Mouse (Mus musculus): Measurements from ENCODE around the gene Ube2v1.
"Not testable (repeated sequence)": the region's sequence is repeated elsewhere in the genome, so short reads cannot be mapped to it uniquely, and the experiment has no call there.

Gene Ube2v1

DNA sequence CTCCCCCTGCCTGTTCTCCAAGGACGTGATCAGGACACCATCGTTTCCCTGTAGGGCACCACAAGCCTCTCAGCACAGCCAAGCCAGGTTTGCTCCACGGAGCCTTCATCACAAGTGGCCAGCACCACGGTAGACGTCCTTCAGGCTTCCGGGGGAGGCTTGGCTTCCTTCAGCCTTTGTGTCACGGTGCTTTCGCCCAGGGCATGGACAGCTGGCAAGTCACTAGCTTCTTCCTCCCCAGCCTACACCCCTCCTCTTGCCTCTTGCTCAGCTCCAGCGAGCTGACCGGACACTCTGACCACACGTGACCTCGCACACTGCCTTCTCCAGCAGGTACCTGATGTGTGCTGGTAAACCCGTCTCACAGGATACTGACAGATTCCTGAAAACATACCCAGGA lies 9.5 kb downstream of the Ube2v1 start:
- no peak for DNase-seq (ENCODE audit: low spot score)

DNA sequence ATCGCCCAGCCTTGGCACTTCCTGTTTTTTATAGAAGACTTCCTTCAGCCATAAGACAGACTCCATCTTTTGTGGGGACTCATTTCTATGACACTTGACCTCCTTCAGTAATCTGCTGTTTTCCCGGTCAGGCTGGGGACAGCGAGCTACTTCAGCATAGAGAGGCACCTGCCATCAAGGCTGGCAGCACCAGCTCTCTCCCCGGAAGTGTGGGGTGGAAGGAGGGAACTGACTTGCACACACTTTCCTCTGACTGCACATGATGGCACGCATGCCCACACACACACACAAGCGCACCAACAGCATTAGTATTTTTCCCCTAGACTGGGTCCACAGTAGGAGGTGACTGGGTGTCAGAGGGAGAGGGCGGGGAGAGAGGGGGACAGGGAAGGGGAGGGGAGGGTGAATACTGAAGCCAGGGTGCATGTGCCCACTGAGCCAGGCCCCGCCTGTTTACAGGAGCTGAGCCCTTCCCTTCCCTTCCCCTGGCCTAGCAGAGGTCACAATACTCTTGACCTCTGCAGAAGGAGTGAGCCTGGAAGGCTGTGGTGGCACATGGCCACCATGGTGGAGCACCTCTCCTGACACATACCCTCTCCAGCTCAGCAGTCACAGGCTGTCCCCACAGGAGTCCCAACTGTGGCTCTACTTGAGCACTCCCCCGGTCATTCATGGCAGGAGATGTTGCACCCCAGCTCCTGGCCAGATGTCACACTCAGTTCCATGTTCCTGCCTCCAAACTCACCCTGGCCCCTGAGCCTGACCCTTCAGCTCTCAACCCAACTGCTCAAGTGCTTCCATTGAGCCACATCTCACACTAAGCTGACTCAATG lies 10.4 kb downstream of the Ube2v1 start:
- DNase-seq (ENCODE audit: low spot score): no peak

DNA sequence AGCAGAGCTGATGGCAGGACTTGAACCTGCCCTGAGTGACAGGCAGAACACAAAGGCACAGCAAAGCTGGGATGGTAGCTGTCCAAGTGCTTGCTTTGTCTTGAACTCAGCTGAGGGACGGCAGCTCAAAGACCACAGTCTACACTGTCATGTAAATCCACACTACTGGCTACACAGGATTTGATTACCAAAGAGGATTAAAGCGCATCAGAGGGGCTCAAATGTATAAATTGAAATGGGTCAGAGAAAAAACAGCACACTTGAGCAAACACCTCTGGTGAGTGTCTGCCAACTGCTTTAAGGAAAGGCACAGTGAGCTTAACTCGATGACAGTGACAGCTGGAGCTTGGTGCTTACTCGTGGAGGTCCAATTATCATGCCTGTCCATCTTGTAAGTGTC lies 14.4 kb downstream of the Ube2v1 start:
- no peak for DNase-seq (ENCODE audit: low spot score)

DNA sequence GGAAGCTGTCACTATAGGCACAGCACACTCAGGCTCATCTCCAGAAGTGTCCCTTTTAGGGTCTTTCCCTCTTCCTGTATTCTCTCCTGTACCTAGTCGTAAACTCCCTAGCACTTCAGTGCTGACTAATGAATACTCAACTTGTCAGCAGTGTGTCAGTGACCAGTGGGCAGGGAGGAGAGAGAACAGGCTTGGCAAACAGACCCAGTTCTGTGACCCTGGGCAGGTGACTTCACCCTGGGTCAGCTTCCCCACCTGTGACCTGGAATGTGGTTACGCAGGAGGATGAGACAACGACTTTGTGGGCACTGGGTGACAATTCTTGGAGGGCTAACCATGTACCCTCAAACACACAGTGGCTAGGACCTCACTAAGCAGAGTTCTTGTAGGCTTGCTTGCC lies 14.9 kb downstream of the Ube2v1 start:
- DNase-seq (ENCODE audit: low spot score): no peak

DNA sequence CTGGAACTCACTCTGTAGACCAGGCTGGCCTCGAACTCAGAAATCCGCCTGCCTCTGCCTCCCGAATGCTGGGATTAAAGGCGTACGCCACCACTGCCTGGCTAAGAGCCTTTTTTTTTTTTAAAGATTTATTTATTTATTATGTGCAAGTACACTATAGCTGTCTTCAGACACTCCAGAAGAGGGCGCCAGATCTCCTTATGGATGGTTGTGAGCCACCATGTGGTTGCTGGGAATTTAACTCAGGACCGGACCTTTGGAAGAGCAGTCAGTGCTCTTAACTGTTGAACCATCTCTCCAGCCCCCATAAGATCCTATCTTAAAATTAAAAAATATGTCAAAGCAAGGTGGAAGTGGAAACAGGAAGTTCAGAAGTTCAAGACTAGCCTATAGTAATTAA lies 18.6 kb downstream of the Ube2v1 start:
- DNase-seq (ENCODE audit: low spot score): not testable (repeated sequence)

DNA sequence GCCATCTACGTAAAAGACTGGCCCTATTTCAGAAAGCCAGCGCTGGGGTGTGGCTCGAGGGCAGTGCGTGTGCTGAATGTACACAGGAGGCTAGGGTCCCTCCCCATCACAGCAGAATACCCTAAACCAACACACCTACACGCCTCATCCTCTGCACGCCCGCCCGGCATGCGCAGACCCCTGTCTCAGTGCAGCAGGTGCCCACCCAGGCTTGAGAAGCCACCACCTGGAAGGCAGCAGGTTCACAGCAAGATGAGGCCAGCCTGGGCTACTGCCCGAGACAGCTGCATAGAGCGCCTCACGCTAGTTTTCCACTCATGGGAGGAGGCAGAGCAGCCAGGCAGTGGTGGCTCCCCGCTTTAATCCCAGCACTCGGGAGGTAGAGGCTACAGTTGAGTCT lies 19.8 kb downstream of the Ube2v1 start:
- no peak for DNase-seq (ENCODE audit: low spot score)

DNA sequence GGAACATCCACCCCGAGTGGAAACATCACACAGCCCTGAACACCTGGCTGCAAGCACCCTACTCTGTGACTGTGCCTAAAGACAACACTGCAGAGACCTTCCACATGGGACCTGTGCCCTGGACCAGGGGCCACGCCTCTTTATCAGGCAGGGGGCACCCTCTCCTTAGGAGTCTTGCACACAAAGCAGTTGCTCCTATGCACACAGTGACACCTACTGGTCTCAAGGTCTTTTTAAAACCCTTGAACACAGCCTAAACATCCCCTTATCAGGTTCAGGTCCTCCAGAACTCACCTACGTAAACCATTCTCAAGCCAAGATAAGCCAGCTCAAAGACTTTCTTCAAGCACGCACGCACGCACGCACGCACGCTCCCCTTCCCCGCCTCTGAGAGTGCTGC lies 20.6 kb downstream of the Ube2v1 start:
- no peak for DNase-seq (ENCODE audit: low spot score)

DNA sequence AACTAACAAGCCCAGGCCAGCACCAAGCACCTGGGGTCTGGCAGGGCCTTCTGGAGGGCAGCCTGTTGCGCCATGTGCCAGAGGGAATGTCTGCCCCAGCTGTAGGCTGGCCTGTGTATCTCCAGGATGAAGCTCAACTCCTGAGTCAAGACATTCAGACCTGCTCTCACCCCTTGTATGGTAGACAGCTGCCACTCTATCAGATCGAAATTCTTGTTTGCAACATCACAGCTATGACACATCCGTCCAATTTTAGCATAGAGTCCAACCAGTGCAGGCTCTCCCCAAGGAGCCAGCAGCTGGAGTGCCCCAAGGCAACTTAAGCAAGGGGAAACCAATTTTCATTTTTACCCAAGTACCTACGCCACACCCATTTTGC lies 25.2 kb downstream of the Ube2v1 start:
- no peak for DNase-seq (ENCODE audit: low spot score)

DNA sequence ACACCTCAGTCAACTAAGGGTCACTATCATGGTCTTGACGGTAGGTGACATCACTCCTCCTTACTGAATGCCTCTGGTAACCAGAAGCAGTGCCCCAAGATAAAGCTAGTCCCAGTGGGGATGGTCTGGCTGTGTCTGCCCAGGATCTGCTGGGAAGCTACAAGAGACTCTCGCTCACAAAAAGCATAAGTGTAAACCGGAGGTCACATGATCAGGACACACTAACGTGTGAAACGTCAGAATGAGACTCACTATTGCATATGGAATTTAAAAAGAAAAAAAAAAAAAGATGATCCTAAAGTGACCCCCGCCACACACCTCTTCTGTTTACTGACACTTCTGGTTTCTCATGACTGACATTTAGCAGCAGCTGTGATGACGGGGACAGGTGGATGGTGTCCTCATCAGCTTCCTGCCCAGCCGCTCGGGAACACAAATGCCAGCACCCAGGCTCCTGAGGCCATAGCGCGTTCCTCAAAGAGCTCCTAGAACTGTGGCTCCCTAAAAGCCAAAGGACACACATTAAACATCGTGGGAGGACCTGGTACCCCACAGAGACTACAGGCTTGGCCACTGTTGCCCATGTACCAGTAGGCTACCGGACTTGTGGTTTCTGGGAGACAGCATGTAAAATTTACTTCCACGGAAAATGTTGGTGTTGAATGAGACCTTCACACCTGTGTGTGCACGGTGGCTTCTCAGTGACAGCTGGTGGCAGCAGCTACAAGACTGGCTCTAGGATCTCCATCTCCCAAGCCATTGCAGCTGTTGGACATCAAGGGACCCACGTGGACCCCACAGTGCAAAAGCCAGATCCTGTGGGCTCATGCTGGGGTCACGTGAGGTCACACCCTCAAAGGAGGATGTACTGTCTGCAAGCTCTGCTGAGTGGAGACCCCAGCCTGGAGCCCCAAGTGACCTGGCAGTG lies 25.8 kb downstream of the Ube2v1 start:
- no peak for DNase-seq (ENCODE audit: low spot score)

DNA sequence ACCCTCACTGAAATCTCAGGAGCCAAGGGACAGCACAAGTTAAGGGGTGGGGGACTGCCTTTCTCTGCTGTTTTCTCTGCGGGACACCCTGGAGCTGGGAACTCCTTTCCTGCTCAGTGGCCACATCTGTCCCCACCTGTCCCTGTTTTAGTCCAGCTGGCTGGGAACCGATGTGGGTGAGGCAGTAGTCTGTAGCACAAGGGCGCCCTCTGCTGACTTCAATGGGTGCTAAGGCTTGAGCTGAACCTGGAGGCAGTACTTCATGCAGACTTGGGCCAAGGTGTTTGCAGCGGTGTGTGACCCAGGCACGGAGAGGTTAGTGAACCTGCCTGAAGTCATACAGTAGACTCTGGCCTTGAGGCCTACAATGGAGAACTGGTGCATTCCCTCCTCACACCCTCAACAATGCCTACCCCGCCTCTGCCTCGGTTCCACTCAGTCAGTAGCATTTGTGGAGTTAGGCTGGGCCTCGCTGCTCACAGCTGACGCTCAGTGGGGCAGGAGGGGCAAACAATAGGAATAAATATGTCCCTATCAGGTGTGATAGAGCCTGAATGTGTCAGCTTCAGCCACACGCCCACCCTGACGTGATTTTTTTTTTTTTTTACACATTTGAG lies 26.6 kb downstream of the Ube2v1 start:
- peak; percentile 75 for DNase-seq (ENCODE audit: low spot score)

DNA sequence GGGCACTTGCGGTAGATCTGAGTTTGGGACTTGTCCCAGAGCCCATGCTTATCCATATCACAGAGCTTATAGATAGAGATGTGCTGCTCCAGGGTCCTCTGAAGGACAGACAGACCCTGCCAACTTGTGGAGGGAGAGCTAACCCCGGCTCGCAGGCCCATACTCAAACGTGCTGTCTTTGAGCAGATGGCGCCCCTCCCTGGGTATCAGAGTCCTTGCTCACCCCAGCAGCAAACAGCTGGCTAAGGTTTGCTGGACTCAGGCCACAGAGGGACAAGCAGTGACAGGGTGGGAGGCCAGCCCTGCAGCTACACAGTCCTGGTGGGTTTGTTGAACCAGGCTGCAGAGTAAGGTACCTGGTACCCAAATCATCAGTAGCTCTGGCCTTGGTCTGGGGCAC lies 28.9 kb downstream of the Ube2v1 start:
- DNase-seq (ENCODE audit: low spot score): no peak

DNA sequence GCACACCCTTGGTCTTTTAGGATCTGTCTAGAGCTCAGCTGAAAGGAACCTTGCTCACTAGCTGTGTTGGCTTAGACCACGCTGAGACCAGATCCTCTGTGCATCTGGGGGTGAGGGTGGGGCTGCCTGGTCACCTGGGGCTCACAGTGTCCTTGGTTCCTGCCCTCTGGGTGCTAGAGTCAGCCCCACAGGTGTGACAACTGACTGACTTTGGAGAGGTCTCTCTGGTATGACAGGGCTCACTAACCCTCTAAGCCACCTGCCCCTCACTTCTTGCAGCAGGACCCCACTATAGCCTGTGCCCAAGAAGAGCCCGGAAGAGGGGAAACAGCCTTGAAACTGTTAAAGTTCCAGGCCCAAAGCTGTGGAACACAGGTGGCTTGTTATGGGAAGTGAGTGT lies 29.5 kb downstream of the Ube2v1 start:
- no peak for DNase-seq (ENCODE audit: low spot score)

DNA sequence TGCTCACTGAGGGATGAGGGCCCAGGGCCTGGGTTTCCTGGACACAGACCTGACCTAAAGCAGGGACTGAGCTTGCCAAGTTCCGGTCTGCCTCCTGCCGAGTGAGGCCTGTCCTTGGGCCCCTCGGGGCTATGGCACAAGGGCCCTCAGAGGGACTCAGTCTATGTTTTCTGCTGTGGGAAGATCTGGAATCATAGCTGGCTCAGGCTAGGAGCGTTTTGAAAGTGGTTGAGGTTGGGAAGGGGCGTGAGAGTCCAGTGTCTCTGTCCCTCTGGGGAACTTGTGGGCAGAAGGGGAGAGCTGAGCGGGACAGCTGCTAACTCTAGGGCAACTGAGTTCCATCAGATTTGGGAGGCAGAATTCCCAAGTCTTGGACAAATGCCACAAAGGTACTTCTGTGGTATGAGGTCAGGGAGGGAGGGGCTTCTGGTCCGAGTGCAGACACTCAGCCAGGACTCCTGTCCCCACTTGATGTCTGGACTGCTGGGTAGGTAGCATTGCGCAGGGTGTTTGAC lies 31.4 kb downstream of the Ube2v1 start:
- no peak for DNase-seq (ENCODE audit: low spot score)

DNA sequence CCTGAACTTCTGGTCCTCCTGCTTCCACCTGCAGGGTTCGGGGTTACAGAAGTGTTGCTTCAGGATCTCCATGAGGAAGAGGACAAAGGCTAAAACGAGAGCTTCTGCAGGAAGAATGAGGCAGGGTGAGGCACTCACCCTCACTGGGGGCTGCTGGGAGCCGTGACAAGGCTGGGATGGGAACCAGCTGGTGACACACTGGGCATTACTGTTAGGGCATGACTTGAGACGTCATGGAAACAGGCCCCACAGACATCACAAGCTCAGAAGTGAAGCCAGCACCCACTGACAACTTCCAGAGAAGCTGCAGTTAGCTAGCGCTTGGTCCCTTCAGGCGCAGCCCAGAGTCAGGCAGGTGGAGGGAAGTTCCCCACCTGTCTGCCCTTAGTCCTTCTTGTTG lies 32.0 kb downstream of the Ube2v1 start:
- no peak for DNase-seq (ENCODE audit: low spot score)

DNA sequence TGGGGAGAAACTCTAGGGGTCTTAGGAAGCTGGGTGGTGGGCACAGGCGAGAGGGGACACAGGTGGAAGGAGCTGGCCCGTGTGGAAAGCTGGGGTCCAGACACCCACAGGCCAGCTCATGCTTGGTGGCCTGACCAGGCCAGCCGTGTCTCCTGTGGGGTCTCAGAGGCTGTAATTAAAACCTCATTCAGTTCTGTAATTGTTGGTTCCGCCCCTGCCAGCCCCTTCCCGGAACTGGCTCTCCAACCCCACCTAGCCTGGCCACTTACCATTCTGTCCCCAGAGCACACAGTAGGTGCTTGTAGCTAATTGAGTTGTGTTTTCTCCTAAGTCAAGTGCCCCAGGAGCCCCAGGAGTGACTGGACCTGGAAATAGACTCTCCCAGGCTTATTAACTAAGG lies 32.7 kb downstream of the Ube2v1 start:
- no peak for DNase-seq (ENCODE audit: low spot score)

DNA sequence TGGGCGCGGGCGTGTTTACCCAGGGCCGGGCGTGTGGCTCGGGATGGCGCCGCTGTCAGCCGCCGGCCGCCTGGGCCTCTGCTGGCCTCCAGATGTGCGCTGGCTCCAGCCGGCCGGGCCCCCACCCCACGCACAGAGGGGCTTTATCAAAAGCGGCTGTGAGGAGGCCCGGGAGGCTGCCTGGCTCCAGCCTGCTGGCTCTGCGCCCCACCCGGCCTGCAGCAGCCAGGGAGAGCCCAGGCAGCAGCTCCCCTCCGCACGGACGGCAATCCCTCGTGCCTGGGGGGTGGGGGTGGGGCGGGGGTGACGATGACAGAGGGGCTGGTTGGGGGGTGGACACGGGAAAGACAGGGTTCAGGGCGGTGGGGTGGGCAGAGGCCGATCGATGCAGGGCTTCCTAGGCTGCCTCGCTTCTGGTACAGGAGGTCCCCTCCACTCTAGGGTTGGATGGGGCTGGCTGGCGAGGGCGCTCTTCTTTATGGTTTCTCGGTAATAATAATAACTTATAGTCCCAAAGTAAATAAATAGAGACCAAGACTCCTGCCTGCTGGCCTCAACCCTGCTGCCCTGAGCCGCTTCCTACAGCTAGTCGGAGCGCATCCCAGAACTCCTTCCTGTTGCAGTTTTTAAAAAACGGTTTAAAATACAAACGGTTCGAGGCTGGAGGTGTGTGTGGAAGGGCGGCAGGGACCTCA lies 34.3 kb downstream of the Ube2v1 start:
- DNase-seq (ENCODE audit: low spot score): no peak

DNA sequence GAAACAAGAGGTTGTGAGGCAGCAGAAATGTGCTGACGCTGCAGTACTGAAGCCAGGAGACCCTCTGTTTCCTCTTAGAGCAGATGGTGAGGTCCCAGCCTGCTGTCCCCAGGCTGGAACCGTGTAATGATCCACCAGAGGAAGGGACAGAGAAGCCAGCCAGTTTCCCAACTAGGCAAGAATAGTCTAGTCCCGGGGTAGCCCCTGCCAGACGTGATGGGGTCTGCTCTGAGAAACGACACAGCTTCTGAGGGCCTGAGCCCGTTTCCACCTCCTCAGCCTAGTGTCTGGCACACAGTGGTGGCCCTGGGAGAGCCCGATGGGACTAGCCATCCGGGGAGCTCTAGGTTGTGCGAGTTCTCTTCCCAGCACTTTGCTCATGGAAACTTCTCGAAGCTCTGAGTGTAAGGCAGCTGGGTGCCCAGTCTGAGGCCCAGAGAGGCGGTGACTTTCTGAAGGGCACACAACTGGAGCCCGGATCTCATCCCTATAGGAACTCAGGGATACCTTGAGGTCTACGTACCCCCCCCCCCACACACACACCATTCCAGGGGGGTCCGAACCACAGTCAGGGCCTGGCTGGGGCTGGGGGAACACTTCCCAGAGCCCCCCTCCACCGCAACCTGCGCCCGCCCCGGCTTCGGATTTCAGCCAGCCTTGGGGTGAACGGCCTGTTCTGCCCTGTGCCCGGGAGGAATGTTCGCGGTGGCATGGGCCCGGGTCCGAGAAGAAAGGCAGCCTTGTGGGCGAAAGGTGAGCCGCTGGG lies 35.0 kb downstream of the Ube2v1 start:
- no peak for DNase-seq (ENCODE audit: low spot score)

DNA sequence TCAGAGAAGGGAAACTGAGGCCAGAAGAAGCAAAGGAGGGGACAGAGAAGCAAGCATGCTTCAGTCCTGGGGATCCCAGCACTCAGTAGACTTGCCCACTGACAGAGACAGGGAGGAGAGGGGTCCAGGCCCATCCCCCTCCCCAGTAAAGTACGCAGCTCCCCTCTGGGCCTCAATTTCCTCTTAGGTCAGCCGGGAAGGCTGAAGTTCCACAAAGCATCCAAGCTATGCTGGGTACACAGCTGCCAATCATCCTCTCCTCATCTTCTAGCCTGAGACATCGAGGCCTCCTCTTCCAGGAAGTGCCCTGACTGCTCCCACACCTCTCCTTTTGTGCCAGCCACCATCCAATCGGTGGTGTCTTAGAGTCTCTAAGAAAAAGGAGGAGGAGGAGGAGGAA lies 35.6 kb downstream of the Ube2v1 start:
- no peak for DNase-seq (ENCODE audit: low spot score)

DNA sequence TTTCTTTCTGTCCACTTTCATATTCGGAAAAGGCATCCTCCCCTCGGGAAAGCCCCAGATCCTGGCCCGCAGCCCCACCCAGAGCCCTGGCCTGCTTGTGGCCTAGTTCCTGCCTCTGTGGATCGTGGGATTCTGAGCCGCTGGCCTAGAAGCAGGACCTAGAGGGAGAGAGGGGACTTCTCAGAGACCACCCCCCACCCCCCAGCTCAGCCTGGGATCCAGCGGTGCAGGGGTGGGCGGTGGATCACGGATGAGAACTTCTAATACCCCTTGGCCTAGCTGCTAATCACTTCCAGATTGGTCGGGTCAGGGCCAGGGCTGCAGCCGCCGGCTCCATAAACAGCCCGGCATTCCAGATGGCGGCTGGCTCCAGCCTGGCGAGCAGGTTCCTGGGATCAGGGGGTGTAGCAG lies 36.1 kb downstream of the Ube2v1 start:
- no peak for DNase-seq (ENCODE audit: low spot score)

DNA sequence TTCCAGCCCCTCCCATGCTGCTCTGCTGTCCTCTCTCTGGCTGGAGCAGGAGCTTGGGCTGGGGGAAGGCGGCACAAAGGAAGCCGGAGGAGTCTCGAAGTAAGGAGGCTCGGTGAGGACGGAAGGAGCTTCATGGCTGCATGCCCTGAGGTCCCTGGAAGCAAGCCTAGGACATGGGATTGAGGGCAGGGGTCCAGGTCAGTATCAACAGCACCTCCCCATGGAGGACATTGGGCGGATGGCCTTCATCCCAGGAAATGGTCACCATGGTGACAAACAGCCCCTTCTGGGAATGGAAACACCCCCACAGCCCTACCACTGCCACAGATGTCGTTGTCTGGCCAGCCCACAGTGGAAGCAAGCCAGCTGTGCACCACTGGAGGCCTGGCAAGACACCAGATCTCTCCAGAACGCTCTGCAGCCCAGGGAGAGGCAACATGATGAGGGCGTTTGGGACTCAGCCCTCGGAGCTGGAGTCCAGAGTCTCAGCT lies 37.4 kb downstream of the Ube2v1 start:
- no peak for DNase-seq (ENCODE audit: low spot score)

All from spleen, adult 12 weeks (tissue).